Mouse (Mus musculus) embryonic facial prominence, embryonic 14.5 days (tissue): ENCODE data around the gene Vax2. TPM values are rescaled to one million over a fixed set of nuclear protein-coding genes. Genes with fewer than 3 reads are reported as not detected.

Experiments used
- ATAC-seq: fragments of 200-750 bp; cut with Nextera tagmentation; 2 replicates; pipeline ENCODE4 v1.8.0; 2017; ENCODE audit warnings: low read depth, moderate number of reproducible peaks, moderate TSS enrichment
- DNase-seq: peaks from one replicate; pipeline ENCODE4 v3.0.0-alpha.2; 2015; ENCODE audit warnings: low spot score
- H3K27ac ChIP-seq: fragments of 300-500 bp; sonication (generic); replicated peaks from 2 replicates; pipeline ENCODE4 v1.5.1; 2014; ENCODE audit warnings: low read depth, mild to moderate bottlenecking, low read length, moderate library complexity
- H3K27me3 ChIP-seq: fragments of 300-500 bp; sonication (generic); replicated peaks from 2 replicates; pipeline ENCODE4 v1.6.1; 2014; ENCODE audit warnings: low read length; ENCODE audit not compliant: control insufficient read depth, insufficient read depth
- H3K36me3 ChIP-seq: fragments of 300-500 bp; sonication (generic); 2 replicates; pipeline ENCODE4 v1.6.1; 2014; ENCODE audit warnings: low read length, mixed read lengths; ENCODE audit not compliant: control insufficient read depth, insufficient read depth
- H3K4me1 ChIP-seq: fragments of 300-500 bp; sonication (generic); 2 replicates; pipeline ENCODE4 v1.6.1; 2014; ENCODE audit warnings: antibody characterized with exemption, low read length; ENCODE audit not compliant: control insufficient read depth, insufficient read depth
- H3K4me2 ChIP-seq: fragments of 300-500 bp; sonication (generic); 2 replicates; pipeline ENCODE4 v1.6.1; 2014; ENCODE audit warnings: low read depth, mild to moderate bottlenecking, low read length, moderate library complexity, mixed read lengths
- H3K4me3 ChIP-seq: fragments of 300-500 bp; sonication (generic); 2 replicates; pipeline ENCODE4 v1.5.1; 2014; ENCODE audit warnings: low read depth, mild to moderate bottlenecking, low read length
- H3K9ac ChIP-seq: fragments of 300-500 bp; sonication (generic); 2 replicates; pipeline ENCODE4 v1.6.1; 2014; ENCODE audit warnings: low read depth, mild to moderate bottlenecking, low read length, moderate library complexity, mixed read lengths
- H3K9me3 ChIP-seq: fragments of 300-500 bp; sonication (generic); 2 replicates; pipeline ENCODE4 v1.6.1; 2016; ENCODE audit warnings: low read length; ENCODE audit not compliant: control insufficient read depth
- WGBS: fragments of 180-500 bp; shearing (Covaris S2); extraction: QIAGEN DNeasy Blood & Tissue Kit; methylation state at CpG from one replicate; pipeline ENCODE4 v1.1.7; 2014; 5-methylcytosine and 5-hydroxymethylcytosine counted together
- polyA plus RNA-seq: library from polyadenylated mRNA; unstranded; fragments of >200 nt; fragmentation: Nextera tagmentation; extraction: Ambion mirVana; gene quantifications from 2 replicates; pipeline ENCODE4 v1.2.1, GENCODE M21; 2014

The Vax2 gene
- polyA plus RNA-seq, 1 experiment from 2014 or later: 0.45 TPM

DNA sequence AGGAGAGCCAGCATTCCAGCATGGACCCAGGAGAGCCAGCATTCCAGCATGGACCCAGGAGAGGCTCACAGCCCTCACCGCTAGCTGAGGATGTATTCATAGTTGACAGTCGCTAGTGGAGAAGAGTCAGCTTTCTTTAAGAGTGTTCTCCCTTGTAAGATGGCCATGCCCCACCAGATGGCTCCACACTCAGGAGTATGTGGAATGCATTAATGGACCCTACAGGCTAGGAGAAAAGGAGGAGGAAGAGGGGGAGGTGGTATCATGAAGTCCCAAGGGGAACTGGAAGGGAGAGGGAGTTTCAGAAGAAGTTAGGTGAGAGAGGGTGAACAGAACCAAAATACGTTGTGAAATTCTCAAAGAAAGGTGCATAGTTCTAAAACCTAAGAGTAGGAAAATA, 15.3 kb upstream of the Vax2 start:
- H3K9me3 ChIP-seq: no peaks in the 10 kb centered on the region
- no peak overlapping the region for H3K27ac ChIP-seq
- H3K9ac ChIP-seq: no peak overlapping the region
- no peaks in the 10 kb centered on the region for H3K4me1 ChIP-seq
- 2% methylated on average over 3 of the region's 3 CpGs for WGBS
- H3K4me3 ChIP-seq: no peak overlapping the region
- no peaks in the 10 kb centered on the region for H3K36me3 ChIP-seq
- DNase-seq: no peak
- no peak for ATAC-seq
- H3K4me2 ChIP-seq: no peak overlapping the region
- H3K27me3 ChIP-seq: peaks cover 97% of the 10 kb centered on the region

DNA sequence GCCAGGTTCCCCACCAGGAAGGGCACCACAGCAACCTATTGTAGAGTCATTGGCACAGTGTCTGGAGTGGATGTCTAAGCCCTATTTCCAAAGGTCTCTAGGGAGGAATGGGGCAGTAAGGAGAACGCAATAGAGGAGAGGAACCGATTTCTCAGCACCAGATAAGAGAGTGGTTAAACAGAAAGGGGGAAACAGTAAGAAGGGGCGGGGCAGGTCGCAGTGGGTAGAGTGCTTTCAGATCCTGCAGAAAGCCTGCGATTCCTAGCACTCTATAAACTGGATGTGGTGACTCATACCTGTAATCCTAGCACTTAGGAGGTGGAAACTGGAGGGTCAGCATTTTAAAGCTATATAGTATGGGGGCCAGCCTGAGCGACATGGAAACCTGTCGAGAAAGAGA, 14.4 kb upstream of the Vax2 start:
- Histone ChIP-seq H3K4me2 (no peak overlapping the region), H3K9me3 (no peaks in the 10 kb centered on the region), H3K36me3 (no peaks in the 10 kb centered on the region), H3K4me1 (no peaks in the 10 kb centered on the region), H3K9ac (no peak overlapping the region), H3K27ac (no peak overlapping the region), H3K27me3 (peaks cover 96% of the 10 kb centered on the region), H3K4me3 (no peak overlapping the region)
- 3% methylated on average over 7 of the region's 7 CpGs for WGBS
- no peak for ATAC-seq
- no peak for DNase-seq

DNA sequence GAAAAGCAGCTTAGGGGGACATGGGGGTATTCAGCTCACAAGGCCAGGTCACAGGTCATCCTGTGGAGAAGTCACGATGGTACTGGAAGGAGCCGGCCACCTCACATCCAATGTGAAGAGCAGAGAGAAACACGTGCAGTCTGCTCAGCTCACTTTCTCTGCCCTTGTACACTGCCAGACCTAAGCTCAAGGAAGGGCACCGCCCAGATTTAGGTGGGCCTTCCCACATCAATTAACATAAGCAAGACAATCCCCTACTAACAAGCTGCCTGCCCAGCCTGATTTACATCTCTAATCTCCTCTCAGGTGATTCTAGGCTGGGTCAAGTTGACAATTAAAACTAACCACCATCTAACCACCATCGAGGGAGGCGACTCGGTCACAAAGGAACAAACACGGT, 13.1 kb upstream of the Vax2 start:
- no peaks in the 10 kb centered on the region for H3K9me3 ChIP-seq
- H3K9ac ChIP-seq: no peak overlapping the region
- no peak overlapping the region for H3K27ac ChIP-seq
- DNase-seq (no peak), ATAC-seq (no peak)
- 5% methylated on average over 8 of the region's 8 CpGs for WGBS
- no peaks in the 10 kb centered on the region for H3K4me1 ChIP-seq
- no peak overlapping the region for H3K4me3 ChIP-seq
- no peak overlapping the region for H3K4me2 ChIP-seq
- no peaks in the 10 kb centered on the region for H3K36me3 ChIP-seq
- peaks cover 96% of the 10 kb centered on the region for H3K27me3 ChIP-seq

DNA sequence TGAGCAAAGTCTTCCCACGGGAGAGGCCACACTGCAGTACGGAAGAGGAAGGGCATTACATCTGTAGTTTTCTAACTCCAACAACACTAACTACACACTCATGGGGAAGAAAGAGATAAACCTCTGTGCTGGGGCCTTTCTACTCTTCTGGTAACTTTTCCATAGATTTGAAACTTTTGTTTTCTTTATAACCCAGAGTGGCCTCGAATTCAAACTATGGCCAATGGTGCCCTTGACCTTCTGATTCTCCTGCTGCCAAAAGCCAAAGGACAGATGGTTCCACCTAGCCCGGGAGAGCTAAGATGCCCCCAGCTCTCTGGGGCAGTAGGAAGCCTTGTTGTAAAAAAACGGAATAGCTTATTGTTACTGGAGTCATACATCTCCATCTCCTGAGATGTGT, 11.1 kb upstream of the Vax2 start:
- Histone ChIP-seq H3K36me3 (no peaks in the 10 kb centered on the region), H3K9ac (no peak overlapping the region), H3K27me3 (peaks cover 95% of the 10 kb centered on the region), H3K4me3 (no peak overlapping the region), H3K27ac (no peak overlapping the region), H3K4me1 (no peaks in the 10 kb centered on the region), H3K9me3 (no peaks in the 10 kb centered on the region), H3K4me2 (no peak overlapping the region)
- ATAC-seq (no peak), DNase-seq (no peak)
- 2% methylated on average over 5 of the region's 5 CpGs for WGBS

DNA sequence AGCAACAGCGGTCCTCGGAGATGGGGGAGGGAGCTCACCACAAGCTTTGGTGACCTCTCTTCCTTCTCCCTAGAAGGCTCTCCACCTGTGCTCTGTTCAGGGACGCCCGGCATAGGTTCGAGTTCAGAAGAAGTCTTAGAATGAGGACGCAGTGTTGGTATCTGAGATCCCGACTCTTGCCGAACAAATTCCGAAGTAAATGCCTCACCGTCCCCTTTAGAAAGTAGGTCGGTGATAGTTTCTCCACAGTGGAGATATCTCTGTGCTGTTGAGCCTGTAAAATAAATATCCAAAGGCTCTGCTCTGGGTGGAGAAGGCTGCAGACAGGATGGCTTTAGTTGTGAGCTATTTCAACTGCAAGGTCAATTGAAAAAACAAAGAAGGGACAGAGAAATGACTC, 10.1 kb upstream of the Vax2 start:
- ATAC-seq: no peak

DNA sequence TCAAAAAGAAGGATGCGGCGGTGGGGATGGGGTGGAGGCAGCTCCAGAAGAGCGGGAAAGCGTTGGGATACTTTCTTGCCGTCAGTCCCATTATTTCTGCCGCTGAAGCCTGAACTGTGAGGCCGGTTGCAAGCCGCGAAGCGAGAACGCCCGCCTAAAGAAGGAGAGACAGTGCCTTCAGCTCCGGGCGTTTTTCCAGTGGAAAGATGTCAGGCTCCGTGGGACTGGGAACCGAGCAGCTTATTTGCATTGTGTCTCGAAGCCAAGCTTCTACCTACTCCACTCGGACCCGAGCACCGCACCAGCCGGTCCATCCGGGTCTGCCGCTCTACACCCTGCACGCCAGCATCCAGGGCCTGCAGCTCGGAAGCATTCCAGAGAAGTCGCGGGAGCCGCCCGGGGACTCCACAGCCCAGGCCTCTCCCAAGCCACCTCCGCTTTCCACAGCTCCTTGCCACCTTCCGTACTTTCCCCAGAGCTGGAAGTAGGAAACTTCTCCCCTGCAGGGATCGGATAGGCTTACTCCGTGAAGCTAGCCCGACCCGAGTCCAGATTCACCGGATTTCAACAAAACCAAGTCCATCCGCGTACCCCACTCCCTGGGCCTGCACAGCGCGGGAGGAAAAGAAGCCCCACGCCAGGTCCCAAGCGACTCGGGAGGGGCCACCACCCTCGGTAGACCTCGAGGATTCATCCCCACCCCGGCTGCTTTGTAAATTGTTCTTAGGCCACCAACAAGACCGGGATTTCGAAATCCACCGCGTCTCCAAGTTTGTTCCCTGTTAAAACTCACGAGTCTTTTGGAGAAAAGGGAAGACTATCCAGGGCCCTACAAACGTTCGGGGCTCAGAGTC, 8.7 kb upstream of the Vax2 start:
- H3K4me2 ChIP-seq: peak overlapping the region; percentile 24; the same call in 1 of the 2 replicates
- no peaks in the 10 kb centered on the region for H3K9me3 ChIP-seq
- WGBS: under 1% methylated on average over 53 of the region's 53 CpGs
- peak overlapping the region; percentile 20 for H3K4me3 ChIP-seq
- no peaks in the 10 kb centered on the region for H3K4me1 ChIP-seq
- H3K36me3 ChIP-seq: no peaks in the 10 kb centered on the region
- no peak overlapping the region for H3K9ac ChIP-seq
- H3K27me3 ChIP-seq: peaks cover 95% of the 10 kb centered on the region
- H3K27ac ChIP-seq: no peak overlapping the region
- DNase-seq (no peak), ATAC-seq (peak; percentile 47)

More for the DNA sequence above, 10.1 kb upstream of the Vax2 start:
- no peak for DNase-seq
- Histone ChIP-seq H3K36me3 (no peaks in the 10 kb centered on the region), H3K27ac (no peak overlapping the region), H3K9me3 (no peaks in the 10 kb centered on the region), H3K4me3 (no peak overlapping the region), H3K27me3 (peaks cover 95% of the 10 kb centered on the region), H3K9ac (no peak overlapping the region), H3K4me2 (no peak overlapping the region), H3K4me1 (no peaks in the 10 kb centered on the region)
- WGBS: 1% methylated on average over 11 of the region's 11 CpGs

DNA sequence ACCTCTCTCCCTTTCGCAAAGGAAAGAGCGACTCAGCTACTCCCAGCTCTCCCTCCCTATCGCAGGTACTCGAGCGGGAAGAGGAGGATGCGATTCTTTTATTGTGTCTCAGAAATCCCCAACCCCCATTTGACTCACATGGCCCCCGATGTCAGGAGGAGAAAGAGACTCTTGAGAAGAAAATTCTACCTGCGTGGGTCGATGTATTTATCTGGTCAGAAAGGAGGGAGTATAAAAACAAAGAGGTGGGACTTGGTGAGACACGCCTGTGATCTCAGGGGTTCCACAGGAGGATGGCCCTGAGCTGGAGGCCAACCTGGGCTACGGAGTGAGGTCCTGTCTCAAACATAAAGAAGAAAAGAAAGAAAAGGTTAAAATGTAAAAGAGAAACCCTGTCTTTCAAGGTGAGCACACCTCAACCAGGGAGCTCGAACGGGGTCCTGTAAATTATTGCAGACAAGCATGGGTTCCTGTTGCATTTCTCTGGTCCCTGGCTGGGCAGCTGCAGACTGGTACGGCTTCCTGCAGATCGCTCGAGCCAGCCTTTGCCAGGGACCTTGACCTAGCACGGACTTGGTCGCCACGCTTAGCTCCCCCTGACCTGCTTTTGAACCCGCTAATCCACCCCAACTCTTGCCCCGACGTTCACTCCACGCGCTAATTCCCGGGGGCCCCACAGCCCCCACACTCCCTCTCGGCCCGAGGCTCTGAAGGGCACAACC, 7.9 kb upstream of the Vax2 start:
- Histone ChIP-seq H3K9me3 (no peaks in the 10 kb centered on the region), H3K27ac (no peak overlapping the region), H3K4me1 (no peaks in the 10 kb centered on the region), H3K4me2 (no peak overlapping the region), H3K9ac (no peak overlapping the region), H3K4me3 (no peak overlapping the region), H3K36me3 (no peaks in the 10 kb centered on the region), H3K27me3 (peaks cover 95% of the 10 kb centered on the region)
- ATAC-seq: no peak
- 5% methylated on average over 27 of the region's 27 CpGs for WGBS
- DNase-seq: no peak

DNA sequence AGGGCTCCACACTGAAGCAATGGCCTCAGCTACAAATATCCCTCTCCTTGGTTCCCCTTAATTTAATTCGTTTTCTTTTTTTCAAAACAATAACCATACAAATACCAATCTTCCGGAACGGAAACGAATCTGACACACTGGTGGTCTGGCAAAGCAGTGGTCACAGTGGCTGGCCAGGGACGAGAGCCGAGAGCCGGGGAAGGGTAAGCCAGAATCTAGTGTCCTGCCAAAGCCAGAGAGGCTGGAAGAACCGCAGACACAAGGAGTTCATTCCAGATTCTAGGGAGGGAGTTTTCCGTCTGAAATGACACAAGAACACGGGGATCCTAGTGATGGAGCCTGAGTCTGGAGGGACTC, 7.4 kb upstream of the Vax2 start:
- no peak overlapping the region for H3K27ac ChIP-seq
- DNase-seq (no peak), ATAC-seq (no peak)
- peaks cover 95% of the 10 kb centered on the region for H3K27me3 ChIP-seq
- H3K36me3 ChIP-seq: no peaks in the 10 kb centered on the region
- WGBS: 1% methylated on average over 10 of the region's 10 CpGs
- H3K9me3 ChIP-seq: no peaks in the 10 kb centered on the region
- H3K4me3 ChIP-seq: no peak overlapping the region
- H3K9ac ChIP-seq: no peak overlapping the region
- no peak overlapping the region for H3K4me2 ChIP-seq
- no peaks in the 10 kb centered on the region for H3K4me1 ChIP-seq
